Mouse (Mus musculus) layer of hippocampus, postnatal 14 days (tissue): Measurements from ENCODE around the gene Cacng2. TPM values are rescaled to one million over a fixed set of nuclear protein-coding genes. Genes with fewer than 3 reads are reported as not detected.

Source experiments
- DNase-seq, 2 experiments: peaks; one replicate each; pipeline ENCODE4 v3.0.0; 2021 to 2022; ENCODE audit warnings: low spot score in 2 of 2, mixed read lengths in 1 of 2
- long read RNA-seq, 2 experiments: library from polyadenylated mRNA; stranded (forward); transcript quantifications; one replicate each; pipeline ENCODE4 v2.0.0; 2021
- total RNA-seq, 2 experiments: library from RNA; stranded (reverse); gene quantifications; 2 replicates each; pipeline ENCODE4 v1.2.3; 2021

Cacng2 gene
- total RNA-seq = 10 to 100 TPM; 43.3 to 45.8 TPM
- long read RNA-seq, experiment 1, partial matches to known transcripts = 1 of 29 reads
- long read RNA-seq, experiment 1, other reads (novel, unspliced or antisense) = 28 of 29 reads
- long read RNA-seq, experiment 2, partial matches to known transcripts = 0 of 40 reads
- long read RNA-seq, experiment 2, other reads (novel, unspliced or antisense) = 40 of 40 reads

- DNase-seq = peak; percentile 92
Observed at GRCm38 (mm10) chr15:78119704-78120103, at the start of gene Cacng2. Gene Cacng2 (minus strand): TSS chr15:78120028.

GRCm38 (mm10) chr15:78169566-78169965 lies 49.7 kb upstream of the Cacng2 start:
- DNase-seq = peak; percentile 38 to 63

DNA sequence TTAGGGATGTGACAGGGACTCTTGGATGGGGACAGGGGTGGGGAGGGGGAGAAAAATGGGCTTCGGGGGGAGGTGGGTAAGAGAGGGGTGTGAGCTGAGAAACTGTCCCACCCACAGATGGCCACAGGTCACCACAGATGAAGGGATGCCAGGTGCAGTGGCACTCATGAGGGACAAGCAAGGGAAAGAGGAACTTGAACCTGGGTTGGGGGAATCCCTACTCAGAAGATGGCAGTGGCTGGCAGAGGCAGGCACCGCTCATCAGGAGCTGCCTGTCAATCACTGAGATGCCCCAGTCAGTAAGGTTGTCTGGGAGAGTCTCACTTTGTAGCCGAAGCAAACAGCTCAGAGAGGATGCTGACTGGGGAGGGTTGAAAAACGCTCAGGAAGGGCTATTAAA lies 45.5 kb upstream of the Cacng2 start:
- no peak for DNase-seq

GRCm38 (mm10) chr15:78164466-78164865 lies 44.6 kb upstream of the Cacng2 start:
- no peak for DNase-seq

DNA sequence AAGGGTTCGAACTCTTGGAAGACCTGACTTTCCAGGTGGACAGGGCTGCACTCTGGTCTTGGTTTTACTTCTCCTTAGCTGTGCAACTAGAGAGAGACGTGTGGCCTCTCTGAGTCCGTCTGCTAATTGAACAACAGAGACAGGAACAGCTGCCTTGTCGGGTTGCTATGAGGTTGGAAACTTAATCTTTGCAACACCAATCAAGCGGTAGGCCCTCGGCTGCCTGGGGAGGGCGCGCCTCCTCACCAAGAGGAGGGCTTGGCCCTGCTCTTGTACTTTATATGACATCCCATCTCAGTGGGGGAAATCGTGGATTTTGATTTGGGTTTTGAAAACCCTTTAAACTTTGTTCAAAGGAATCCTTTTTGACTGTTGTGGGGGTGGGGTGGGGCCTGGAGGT lies 42.1 kb upstream of the Cacng2 start:
- no peak for DNase-seq

DNA sequence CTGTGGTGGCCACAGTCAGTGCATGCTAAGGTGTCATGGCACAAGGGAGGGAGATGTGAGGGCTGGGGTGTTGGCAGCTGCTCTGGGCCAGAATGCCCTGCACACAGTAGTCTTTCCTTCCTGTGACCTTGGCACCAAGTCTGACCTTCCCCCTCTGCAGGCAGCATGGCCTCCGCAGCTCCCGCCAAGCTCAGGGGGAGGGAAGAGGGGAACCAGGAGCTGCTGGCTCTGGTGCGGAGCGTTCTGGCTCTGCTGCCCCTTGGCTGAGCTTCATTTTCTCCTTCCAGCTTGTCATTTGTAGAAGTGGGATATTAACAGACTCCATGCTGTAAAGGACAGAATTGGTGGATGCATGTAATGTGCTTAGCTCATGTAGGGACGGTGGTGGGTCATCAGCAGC lies 38.5 kb upstream of the Cacng2 start:
- DNase-seq = no peak

DNA sequence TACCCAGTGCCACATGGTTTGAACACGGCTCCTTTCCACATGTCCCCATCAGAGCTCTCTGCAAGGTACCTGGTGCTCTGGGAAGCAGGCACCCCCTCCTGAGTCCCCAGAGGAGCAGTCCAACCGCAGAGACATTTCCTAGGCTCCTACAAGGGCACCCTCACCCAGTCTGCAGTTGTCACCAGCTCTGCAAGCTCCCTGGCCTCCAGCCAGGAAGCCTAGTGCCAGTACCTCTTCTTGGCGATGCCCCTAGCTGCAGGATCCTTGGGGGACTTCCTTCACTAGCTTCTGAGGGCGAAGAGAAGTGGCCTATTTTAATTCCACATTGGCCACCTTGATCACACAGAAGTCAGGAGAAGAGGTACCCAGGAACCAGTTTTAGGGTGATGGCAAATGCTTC lies 38.0 kb upstream of the Cacng2 start:
- no peak for DNase-seq

DNA sequence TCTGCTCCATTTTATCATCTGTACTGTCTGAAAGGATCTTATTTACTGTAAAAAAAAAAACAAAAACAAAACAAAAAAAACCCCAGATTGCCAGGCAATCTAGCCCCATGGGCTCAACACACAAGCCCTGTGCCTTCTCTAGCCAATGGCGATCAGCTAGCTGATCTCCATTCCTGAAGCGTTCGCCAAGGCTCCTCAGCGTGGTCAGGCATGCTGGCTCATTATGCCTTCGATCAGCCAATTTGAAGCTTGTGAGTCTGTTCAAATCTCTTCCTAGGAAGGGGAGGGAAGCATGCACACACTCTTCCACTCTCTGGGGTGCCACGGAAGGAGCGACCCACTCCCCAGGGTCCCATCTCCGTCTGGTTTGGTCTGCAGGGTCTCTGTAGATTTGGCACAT lies 37.5 kb upstream of the Cacng2 start:
- no peak for DNase-seq

DNA sequence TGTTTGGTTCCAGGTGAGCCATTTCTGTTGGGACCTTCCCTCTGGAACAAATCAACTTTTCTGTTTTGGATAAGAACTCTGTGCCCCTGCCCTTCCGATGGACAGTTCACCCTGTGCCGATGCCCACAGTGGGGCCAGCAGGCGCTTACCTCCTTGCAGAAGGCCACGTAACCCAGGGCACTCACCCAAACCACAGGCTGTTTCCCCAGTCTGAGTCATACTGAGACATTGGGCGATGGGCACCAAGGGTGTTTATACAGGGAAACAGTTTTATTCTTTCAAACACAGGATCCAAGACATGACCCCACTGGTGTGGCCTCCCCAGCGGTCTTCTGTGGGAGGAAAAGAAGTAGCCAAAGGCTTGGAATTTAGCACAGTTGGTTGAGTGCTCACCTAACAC lies 35.6 kb upstream of the Cacng2 start:
- no peak for DNase-seq

- no peak for DNase-seq
Observed at GRCm38 (mm10) chr15:78153045-78153775, 33.4 kb upstream of the Cacng2 start.

- DNase-seq = no peak
Observed at GRCm38 (mm10) chr15:78148565-78148964, 28.7 kb upstream of the Cacng2 start.

DNA sequence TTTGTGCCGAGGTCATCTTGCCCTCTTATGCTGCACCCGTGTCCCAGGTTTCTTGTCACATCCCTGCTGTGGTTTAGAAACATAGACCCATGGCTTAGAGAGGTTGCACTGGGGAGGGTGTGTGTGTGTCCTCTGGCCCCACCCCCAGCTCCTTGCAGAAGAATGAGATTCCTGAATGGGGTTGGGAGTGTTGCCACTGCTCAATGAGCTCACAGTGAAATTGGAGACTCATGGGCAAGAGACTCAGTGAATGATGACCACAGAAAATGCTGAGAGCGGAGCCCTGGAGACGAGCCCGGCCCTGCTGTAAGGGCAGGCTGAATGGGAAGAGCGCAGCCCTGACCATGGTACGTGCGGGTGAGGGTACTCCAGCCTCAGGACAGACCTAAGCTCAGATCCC lies 20.4 kb upstream of the Cacng2 start:
- no peak for DNase-seq

DNA sequence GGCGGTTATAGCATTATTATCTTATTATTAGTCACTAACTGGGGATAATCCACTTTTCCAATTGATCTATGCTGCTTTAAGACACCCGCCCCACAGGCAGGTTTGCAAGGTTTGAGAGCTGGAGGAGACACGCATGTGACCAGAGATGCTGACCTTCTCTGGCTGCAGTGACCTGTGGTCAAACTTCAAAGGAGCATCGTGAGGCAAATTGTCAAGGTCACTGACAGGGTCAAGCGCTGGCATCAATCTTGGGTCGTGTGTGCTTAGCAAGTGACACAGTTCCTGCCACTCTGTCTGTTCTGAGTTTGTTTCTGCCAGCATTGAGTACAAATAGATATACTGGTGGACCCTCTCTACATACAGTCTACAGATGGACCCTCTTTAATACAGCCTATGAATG lies 14.8 kb upstream of the Cacng2 start:
- no peak for DNase-seq

DNA sequence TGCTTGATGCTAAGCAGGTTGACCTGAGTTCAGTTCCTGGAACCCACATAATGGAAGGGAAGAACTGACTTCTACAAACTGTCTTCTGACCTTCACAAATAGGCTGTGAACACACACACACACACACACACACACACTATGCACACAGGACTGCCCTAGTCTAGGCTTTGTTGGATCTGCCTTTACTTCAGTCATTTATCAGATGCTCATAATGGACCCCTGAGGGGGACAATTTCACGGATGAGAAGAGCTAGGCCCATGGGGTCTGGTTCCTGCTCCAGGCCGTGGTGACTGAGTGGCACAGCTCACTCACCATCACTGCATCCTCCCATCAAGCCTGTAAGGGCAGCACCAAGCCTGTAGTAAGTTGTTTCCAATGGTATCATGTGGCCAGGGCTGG lies 13.6 kb upstream of the Cacng2 start:
- DNase-seq = no peak

GRCm38 (mm10) chr15:78119248-78119647 lies 580 bp downstream of the Cacng2 start:
- DNase-seq = peak in 1 of 2 experiments; percentile 26

- peak in 1 of 2 experiments; percentile 12 for DNase-seq
Observed at GRCm38 (mm10) chr15:78118275-78118995, 1.4 kb downstream of the Cacng2 start.

DNA sequence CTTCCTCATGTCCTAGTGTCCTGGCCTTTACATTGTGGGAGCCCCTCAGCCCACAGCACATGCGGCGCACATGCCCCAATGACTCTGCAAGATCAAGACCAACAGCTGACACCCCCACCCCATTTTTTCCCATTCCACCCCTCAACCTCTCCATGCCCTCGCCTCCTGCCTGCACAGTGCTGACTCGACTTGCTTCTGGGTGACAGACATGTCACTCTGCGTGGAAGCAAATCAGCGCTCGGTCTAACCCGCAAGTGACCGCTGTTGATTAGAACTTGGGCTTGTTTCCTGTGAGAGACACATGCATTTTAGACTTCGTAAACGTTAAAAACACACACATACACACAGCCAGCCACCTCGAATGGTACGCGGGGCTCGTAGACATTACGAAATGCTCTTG lies 2.1 kb downstream of the Cacng2 start:
- no peak for DNase-seq

DNA sequence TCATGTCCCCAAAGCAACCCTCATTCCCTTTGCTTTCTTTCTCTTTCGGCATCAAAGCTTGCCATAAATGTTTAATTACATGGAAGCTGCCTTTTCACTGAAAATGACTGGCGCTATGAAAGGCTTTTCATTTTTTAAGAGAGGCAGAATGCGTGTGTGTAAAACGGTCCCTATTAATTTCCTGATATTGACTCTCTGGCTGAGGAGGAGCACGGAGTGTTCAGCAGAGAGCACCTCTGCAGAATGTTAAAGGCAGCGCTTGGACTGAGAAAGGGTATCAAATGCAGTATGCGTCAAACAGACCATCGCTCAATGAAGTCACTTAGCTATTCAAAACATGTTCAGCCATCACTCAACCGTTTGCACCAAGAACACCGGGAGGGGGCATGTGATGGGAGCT lies 2.9 kb downstream of the Cacng2 start:
- DNase-seq = no peak

- DNase-seq = no peak
Observed at GRCm38 (mm10) chr15:78116244-78116643, 3.6 kb downstream of the Cacng2 start.

GRCm38 (mm10) chr15:78099516-78099915 lies 20.3 kb downstream of the Cacng2 start:
- DNase-seq = no peak

DNA sequence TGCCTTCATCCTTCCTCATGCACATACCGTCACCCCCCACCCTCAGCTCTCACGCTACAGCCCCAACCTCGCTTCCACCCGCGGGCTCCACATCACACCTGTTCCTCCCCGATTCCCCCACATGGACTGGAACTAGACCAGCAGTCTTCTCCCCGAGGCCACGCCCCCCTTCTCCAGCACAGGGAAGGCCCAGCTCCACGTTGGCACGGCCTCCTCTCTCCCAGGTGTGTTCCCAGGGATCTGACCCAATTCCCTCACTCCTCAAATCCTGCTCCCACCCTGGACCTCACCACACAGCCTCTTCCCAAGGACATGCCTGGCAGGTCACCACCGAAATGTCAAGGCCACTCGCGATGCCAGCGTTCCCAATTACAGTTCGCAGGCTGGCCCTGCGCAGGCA lies 23.8 kb downstream of the Cacng2 start:
- no peak for DNase-seq

DNA sequence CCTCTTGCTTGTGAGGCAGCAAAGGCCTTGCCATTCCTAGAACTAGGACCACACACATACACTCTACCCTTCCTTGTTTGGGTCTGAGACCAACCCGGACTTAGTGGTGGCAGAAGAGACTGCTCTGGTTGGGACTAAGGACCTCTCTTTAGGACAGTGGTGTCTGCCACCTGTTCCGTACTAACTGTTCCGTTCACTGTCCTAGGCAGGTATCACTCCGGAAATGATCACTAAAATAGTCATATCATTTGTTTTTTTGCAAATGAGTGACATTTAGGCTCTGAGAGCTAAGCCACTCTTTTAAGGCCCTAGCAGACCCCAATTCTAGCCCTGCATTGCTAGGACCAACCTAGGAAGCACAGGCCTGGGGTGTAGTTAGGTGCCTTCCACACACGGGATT lies 26.2 kb downstream of the Cacng2 start:
- DNase-seq = no peak
